Mouse (Mus musculus): ENCODE data around the gene Stab2. TPM values are rescaled to one million over a fixed set of nuclear protein-coding genes. Genes with fewer than 3 reads are reported as not detected.
A peak's percentile ranks its signal among the peaks of the same experiment; 100 is the strongest.

The Stab2 gene
- polyA plus RNA-seq, 1 experiment from 2014 or later, result 0.66 TPM

- TF ChIP-seq CTCF (IDR thresholded peaks at IDR 0.05; ENCODE audit: low read depth), result no peak
- Histone ChIP-seq H3K9ac (ENCODE audit: low read depth, low read length) (no peak overlapping the region), H3K4me2 (replicated peaks; ENCODE audit: low read depth) (no peak overlapping the region), H3K27ac (ENCODE audit: low read depth, low read length) (no peak overlapping the region), H3K4me3 (ENCODE audit: low read depth, low read length) (no peak overlapping the region), H3K27me3 (replicated peaks; ENCODE audit: control insufficient read depth, insufficient read depth, low read length) (no peaks in the 10 kb centered on the region), H3K4me1 (replicated peaks; ENCODE audit: control insufficient read depth, insufficient read depth, low read length) (no peaks in the 10 kb centered on the region), H3K36me3 (ENCODE audit: control insufficient read depth, insufficient read depth) (no peaks in the 10 kb centered on the region), H3K9me3 (ENCODE audit: control insufficient read depth) (no peaks in the 10 kb centered on the region)
- WGBS, result 76% methylated on average over 4 of the region's 4 CpGs
- ATAC-seq, result no peak
These were observed 158.3 kb downstream of the Stab2 start for GRCm38 (mm10) chr10:86849508-86849907.

GRCm38 (mm10) chr10:86849087-86849486 is 158.7 kb downstream of the Stab2 start:
- Histone ChIP-seq H3K27ac (ENCODE audit: low read depth, low read length) (no peak overlapping the region), H3K4me3 (ENCODE audit: low read depth, low read length) (no peak overlapping the region), H3K27me3 (replicated peaks; ENCODE audit: control insufficient read depth, insufficient read depth, low read length) (no peaks in the 10 kb centered on the region), H3K9ac (ENCODE audit: low read depth, low read length) (no peak overlapping the region), H3K9me3 (ENCODE audit: control insufficient read depth) (no peaks in the 10 kb centered on the region), H3K36me3 (ENCODE audit: control insufficient read depth, insufficient read depth) (no peaks in the 10 kb centered on the region), H3K4me2 (replicated peaks; ENCODE audit: low read depth) (no peak overlapping the region), H3K4me1 (replicated peaks; ENCODE audit: control insufficient read depth, insufficient read depth, low read length) (no peaks in the 10 kb centered on the region)
- no peak for TF ChIP-seq CTCF (IDR thresholded peaks at IDR 0.05; ENCODE audit: low read depth)
- 87% methylated on average over 4 of the region's 4 CpGs for whole genome bisulfite sequencing
- ATAC-seq, result no peak

- H3K27me3 ChIP-seq (replicated peaks; ENCODE audit: control insufficient read depth, insufficient read depth, low read length), result no peaks in the 10 kb centered on the region
- no peaks in the 10 kb centered on the region for H3K4me1 ChIP-seq (replicated peaks; ENCODE audit: control insufficient read depth, insufficient read depth, low read length)
- WGBS, result 75% methylated on average over 9 of the region's 9 CpGs
- no peak for TF ChIP-seq CTCF (IDR thresholded peaks at IDR 0.05; ENCODE audit: low read depth)
- no peak overlapping the region for H3K27ac ChIP-seq (ENCODE audit: low read depth, low read length)
- H3K9me3 ChIP-seq (ENCODE audit: control insufficient read depth), result no peaks in the 10 kb centered on the region
- ATAC-seq, result no peak
- H3K4me2 ChIP-seq (replicated peaks; ENCODE audit: low read depth), result no peak overlapping the region
- no peak overlapping the region for H3K9ac ChIP-seq (ENCODE audit: low read depth, low read length)
- no peak overlapping the region for H3K4me3 ChIP-seq (ENCODE audit: low read depth, low read length)
- no peaks in the 10 kb centered on the region for H3K36me3 ChIP-seq (ENCODE audit: control insufficient read depth, insufficient read depth)
These were observed 160.8 kb downstream of the Stab2 start for GRCm38 (mm10) chr10:86846926-86847467.

- no peak overlapping the region for H3K27ac ChIP-seq (ENCODE audit: low read depth, low read length)
- H3K9ac ChIP-seq (ENCODE audit: low read depth, low read length), result no peak overlapping the region
- no peaks in the 10 kb centered on the region for H3K27me3 ChIP-seq (replicated peaks; ENCODE audit: control insufficient read depth, insufficient read depth, low read length)
- no peaks in the 10 kb centered on the region for H3K9me3 ChIP-seq (ENCODE audit: control insufficient read depth)
- H3K4me3 ChIP-seq (ENCODE audit: low read depth, low read length), result no peak overlapping the region
- no peak for ATAC-seq
- H3K4me2 ChIP-seq (replicated peaks; ENCODE audit: low read depth), result no peak overlapping the region
- no peaks in the 10 kb centered on the region for H3K4me1 ChIP-seq (replicated peaks; ENCODE audit: control insufficient read depth, insufficient read depth, low read length)
- 67% methylated on average over 5 of the region's 5 CpGs for WGBS
- TF ChIP-seq CTCF (IDR thresholded peaks at IDR 0.05; ENCODE audit: low read depth), result no peak
- no peaks in the 10 kb centered on the region for H3K36me3 ChIP-seq (ENCODE audit: control insufficient read depth, insufficient read depth)
These were observed 165.2 kb downstream of the Stab2 start for GRCm38 (mm10) chr10:86842659-86843058.

GRCm38 (mm10) chr10:86838827-86839226 is 169.0 kb downstream of the Stab2 start:
- H3K36me3 ChIP-seq (ENCODE audit: control insufficient read depth, insufficient read depth), result peaks cover 8% of the 10 kb centered on the region
- WGBS, result 88% methylated on average over 6 of the region's 6 CpGs
- no peak overlapping the region for H3K9ac ChIP-seq (ENCODE audit: low read depth, low read length)
- no peaks in the 10 kb centered on the region for H3K9me3 ChIP-seq (ENCODE audit: control insufficient read depth)
- no peak overlapping the region for H3K4me2 ChIP-seq (replicated peaks; ENCODE audit: low read depth)
- H3K4me1 ChIP-seq (replicated peaks; ENCODE audit: control insufficient read depth, insufficient read depth, low read length), result no peaks in the 10 kb centered on the region
- no peak for ATAC-seq
- H3K27me3 ChIP-seq (replicated peaks; ENCODE audit: control insufficient read depth, insufficient read depth, low read length), result no peaks in the 10 kb centered on the region
- no peak overlapping the region for H3K27ac ChIP-seq (ENCODE audit: low read depth, low read length)
- TF ChIP-seq CTCF (IDR thresholded peaks at IDR 0.05; ENCODE audit: low read depth), result no peak
- H3K4me3 ChIP-seq (ENCODE audit: low read depth, low read length), result no peak overlapping the region

GRCm38 (mm10) chr10:86836784-86837183 is 171.0 kb downstream of the Stab2 start:
- Histone ChIP-seq H3K4me1 (replicated peaks; ENCODE audit: control insufficient read depth, insufficient read depth, low read length) (no peaks in the 10 kb centered on the region), H3K36me3 (ENCODE audit: control insufficient read depth, insufficient read depth) (peaks cover 8% of the 10 kb centered on the region), H3K4me2 (replicated peaks; ENCODE audit: low read depth) (no peak overlapping the region), H3K4me3 (ENCODE audit: low read depth, low read length) (no peak overlapping the region), H3K9ac (ENCODE audit: low read depth, low read length) (no peak overlapping the region), H3K27ac (ENCODE audit: low read depth, low read length) (no peak overlapping the region), H3K27me3 (replicated peaks; ENCODE audit: control insufficient read depth, insufficient read depth, low read length) (no peaks in the 10 kb centered on the region), H3K9me3 (ENCODE audit: control insufficient read depth) (no peaks in the 10 kb centered on the region)
- WGBS, result 77% methylated on average over 4 of the region's 4 CpGs
- no peak for TF ChIP-seq CTCF (IDR thresholded peaks at IDR 0.05; ENCODE audit: low read depth)
- ATAC-seq, result no peak

GRCm38 (mm10) chr10:86829515-86829914 is 178.3 kb downstream of the Stab2 start:
- no peak for ATAC-seq
- TF ChIP-seq CTCF (IDR thresholded peaks at IDR 0.05; ENCODE audit: low read depth), result peak; percentile 47
- Histone ChIP-seq H3K27me3 (replicated peaks; ENCODE audit: control insufficient read depth, insufficient read depth, low read length) (no peaks in the 10 kb centered on the region), H3K4me1 (replicated peaks; ENCODE audit: control insufficient read depth, insufficient read depth, low read length) (no peaks in the 10 kb centered on the region), H3K9ac (ENCODE audit: low read depth, low read length) (no peak overlapping the region), H3K4me3 (ENCODE audit: low read depth, low read length) (no peak overlapping the region), H3K36me3 (ENCODE audit: control insufficient read depth, insufficient read depth) (peaks cover 6% of the 10 kb centered on the region), H3K27ac (ENCODE audit: low read depth, low read length) (no peak overlapping the region), H3K9me3 (ENCODE audit: control insufficient read depth) (no peaks in the 10 kb centered on the region), H3K4me2 (replicated peaks; ENCODE audit: low read depth) (no peak overlapping the region)
- 92% methylated on average over 2 of the region's 2 CpGs for WGBS
